Mouse (Mus musculus) CH12.LX (cell line): ENCODE measurements around the gene Lmod3.

ENCODE experiments used
- CTCF ChIP-seq, 2 experiments: IDR thresholded peaks in 1 of 2; conservative IDR thresholded peaks in 1 of 2; 2 replicates each; pipeline ENCODE4 v1.5.1; 2011 to 2012; ENCODE audit warnings: low read depth in 2 of 2, low read length in 2 of 2, improper control_type of control experiment in 1 of 2, inconsistent platforms in 1 of 2, mild to moderate bottlenecking in 1 of 2, moderate library complexity in 1 of 2
- GABPA ChIP-seq: IDR thresholded peaks from 2 replicates; pipeline ENCODE4 v1.6.1; 2012; ENCODE audit warnings: low read depth, low read length, improper control_type of control experiment, inconsistent platforms; ENCODE audit not compliant: insufficient replicate concordance
- MAX ChIP-seq: IDR thresholded peaks from 2 replicates; pipeline ENCODE4 v1.6.1; 2011; ENCODE audit warnings: low read length, improper control_type of control experiment
- POLR2A ChIP-seq: IDR thresholded peaks from 2 replicates; pipeline ENCODE4 v1.6.1; 2011; ENCODE audit warnings: low read depth, mild to moderate bottlenecking, improper control_type of control experiment, low read length
- USF1 ChIP-seq: IDR thresholded peaks from 2 replicates; pipeline ENCODE4 v1.6.1; 2014; ENCODE audit warnings: low read depth, mild to moderate bottlenecking, inconsistent platforms, low read length, improper control_type of control experiment

- no peak for TF ChIP-seq USF1
- no peak for TF ChIP-seq POLR2A
- TF ChIP-seq CTCF (conservative IDR thresholded peaks at IDR 0.05 in 1 of 2, IDR thresholded peaks at IDR 0.05 in 1 of 2; ENCODE audit: low read depth in 2 of 2, low read length in 2 of 2) = no peak
- no peak for TF ChIP-seq GABPA
- TF ChIP-seq MAX = no peak
Observed at GRCm38 (mm10) chr6:97289838-97290237, 37.3 kb upstream of the Lmod3 start.
